13 mouse cellular contexts compared by ENCODE assay signal in genomic region chr3:85310401-85310989, GRCm38 (mm10).
DNase-seq lines count a peak whose midpoint lies in the region; TF ChIP-seq lines count a peak whose summit lies in the region.
"Had no signal": no experiment of that assay in that cellular context is flagged by ENCODE, and none has a peak within 500 bp of the region (broad histone marks: within the 10 kb centered on the region; RNA-seq: fewer than 3 reads in every experiment).

No protein-coding gene starts in this region.

- H3K4me3 ChIP-seq in cortical plate, adult 2 months (ENCODE audit: insufficient read depth, low read length) = no peak overlapping the region
- H3K4me3 ChIP-seq: hindbrain, embryonic 12.5 days; kidney, embryonic 15.5 days; limb, embryonic 15.5 days; neural tube, embryonic 13.5 days had no signal

- peaks cover 15% of the 10 kb centered on the region for H3K4me1 ChIP-seq in cortical plate, adult 2 months (ENCODE audit: control insufficient read depth, insufficient read depth, low read length)

- TF ChIP-seq POLR2A in cortical plate, adult 2 months (IDR thresholded peaks at IDR 0.05; ENCODE audit: extremely low read depth, insufficient read depth, low read length) = no peak

- H3K27ac ChIP-seq in cortical plate, adult 2 months (ENCODE audit: insufficient read depth, low read length) = peak overlapping the region; percentile 83
- H3K27ac ChIP-seq: hindbrain, embryonic 12.5 days; kidney, embryonic 15.5 days; limb, embryonic 15.5 days; neural tube, embryonic 13.5 days had no signal

- DNase-seq in heart, adult 11 months = peak; percentile 83
- DNase-seq in heart, postnatal 36 days = no peak
- DNase-seq in left cerebral cortex, adult 8-10 months (ENCODE audit: low spot score in 2 of 2) = peak; percentile 48 to 88
- peak; percentile 33 for DNase-seq in right cerebral cortex, postnatal 14 days
- no peak for DNase-seq in thymus, postnatal 4 days
- no peak for DNase-seq in thymus, postnatal 0 days (ENCODE audit: low spot score)
- no peak for DNase-seq in lung, postnatal 25 days (ENCODE audit: low spot score)
- DNase-seq: lung, adult 2 months had no signal

- TF ChIP-seq CTCF in cortical plate, adult 2 months (IDR thresholded peaks at IDR 0.05; ENCODE audit: extremely low read depth, insufficient read depth, low read length) = no peak

- intact Hi-C loops in heart, postnatal 36 days (cut with DNase I) = no loop called here

Comparison
In these comparisons a context has a peak if more than half of its experiments do, and no peak if none do; other contexts are left out.
1. DNase-seq: peak in heart, adult 11 months (single experiment), left cerebral cortex, adult 8-10 months (2 of 2) and right cerebral cortex, postnatal 14 days (single experiment); none in heart, postnatal 36 days (0 of 2), thymus, postnatal 4 days (single experiment), thymus, postnatal 0 days (single experiment) and lung, postnatal 25 days (single experiment).